Mouse (Mus musculus) brain, adult 2 months (tissue): ENCODE data around the gene Nacc1.

ENCODE experiments used
- DNase-seq: peaks from one replicate; pipeline ENCODE4 v3.0.0; 2011; ENCODE audit warnings: low read depth, low spot score

Nacc1 gene

GRCm38 (mm10) chr8:84663483-84664327, 24.0 kb downstream of the Nacc1 start:
- DNase-seq, result peak; percentile 99

- peak; percentile 98 for DNase-seq
Measured at GRCm38 (mm10) chr8:84662581-84663065, 25.0 kb downstream of the Nacc1 start, which contains the start of gene Ier2. TSS of gene Ier2 (minus strand) at chr8:84662852.

- peak; percentile 44 for DNase-seq
Measured at GRCm38 (mm10) chr8:84661961-84662571, 25.6 kb downstream of the Nacc1 start.

GRCm38 (mm10) chr8:84661458-84661871, 26.2 kb downstream of the Nacc1 start:
- peak; percentile 83 for DNase-seq

GRCm38 (mm10) chr8:84660819-84661457, 26.7 kb downstream of the Nacc1 start:
- DNase-seq, result no peak

- no peak for DNase-seq
Measured at GRCm38 (mm10) chr8:84659936-84660818, 27.5 kb downstream of the Nacc1 start.

- DNase-seq, result no peak
Measured at GRCm38 (mm10) chr8:84658951-84659350, 28.7 kb downstream of the Nacc1 start.

- no peak for DNase-seq
Measured at GRCm38 (mm10) chr8:84657680-84658079, 30.0 kb downstream of the Nacc1 start.

GRCm38 (mm10) chr8:84657203-84657602, 30.5 kb downstream of the Nacc1 start:
- no peak for DNase-seq

GRCm38 (mm10) chr8:84656641-84657126, 31.0 kb downstream of the Nacc1 start:
- peak; percentile 60 for DNase-seq

- DNase-seq, result no peak
Measured at GRCm38 (mm10) chr8:84656191-84656525, 31.5 kb downstream of the Nacc1 start.

- no peak for DNase-seq
Measured at GRCm38 (mm10) chr8:84655336-84656190, 32.1 kb downstream of the Nacc1 start.

GRCm38 (mm10) chr8:84654597-84654996, 33.1 kb downstream of the Nacc1 start:
- no peak for DNase-seq

GRCm38 (mm10) chr8:84653092-84653631, 34.5 kb downstream of the Nacc1 start:
- DNase-seq, result no peak

GRCm38 (mm10) chr8:84650213-84650612, 37.4 kb downstream of the Nacc1 start:
- DNase-seq, result no peak

- no peak for DNase-seq
Measured at GRCm38 (mm10) chr8:84647461-84647901, 40.2 kb downstream of the Nacc1 start.

GRCm38 (mm10) chr8:84646800-84647199, 40.9 kb downstream of the Nacc1 start:
- DNase-seq, result no peak

- no peak for DNase-seq
Measured at GRCm38 (mm10) chr8:84643019-84643418, 44.6 kb downstream of the Nacc1 start.

- DNase-seq, result no peak
Measured at GRCm38 (mm10) chr8:84641578-84642361, 45.9 kb downstream of the Nacc1 start.
